Mouse (Mus musculus) liver, postnatal 0 days (tissue): Measurements from ENCODE around the gene Snx25. TPM values are rescaled to one million over a fixed set of nuclear protein-coding genes. Genes with fewer than 3 reads are reported as not detected.

Experiments used
- ATAC-seq: fragments of 200-750 bp; cut with Nextera tagmentation; 2 replicates; pipeline ENCODE4 v1.8.0; 2017; ENCODE audit warnings: mild to moderate bottlenecking, moderate library complexity
- DNase-seq: peaks from one replicate; pipeline ENCODE4 v3.0.0-alpha.2; 2016
- H3K27ac ChIP-seq: fragments of 300-500 bp; sonication (generic); 2 replicates; pipeline ENCODE4 v1.5.1; 2014; ENCODE audit warnings: antibody characterized with exemption, moderate library complexity, mild to moderate bottlenecking, low read depth
- H3K27me3 ChIP-seq: fragments of 300-500 bp; sonication (generic); 2 replicates; pipeline ENCODE4 v1.6.1; 2014; ENCODE audit warnings: low read length, control low read depth, mixed read lengths; ENCODE audit not compliant: insufficient read depth
- H3K36me3 ChIP-seq: fragments of 300-500 bp; sonication (generic); replicated peaks from 2 replicates; pipeline ENCODE4 v1.6.1; 2014; ENCODE audit warnings: mild to moderate bottlenecking, control low read depth, low read length, moderate library complexity, mixed read lengths; ENCODE audit not compliant: insufficient read depth
- H3K4me1 ChIP-seq: fragments of 300-500 bp; sonication (generic); 2 replicates; pipeline ENCODE4 v1.6.1; 2014; ENCODE audit warnings: antibody characterized with exemption, mild to moderate bottlenecking, control low read depth; ENCODE audit not compliant: insufficient read depth
- H3K4me2 ChIP-seq: fragments of 300-500 bp; sonication (generic); 2 replicates; pipeline ENCODE4 v1.6.1; 2014; ENCODE audit warnings: low read depth, mild to moderate bottlenecking, low read length, moderate library complexity, mixed read lengths
- H3K4me3 ChIP-seq: fragments of 300-500 bp; sonication (generic); 2 replicates; pipeline ENCODE4 v1.5.1; 2014; ENCODE audit warnings: low read depth, low read length
- H3K9ac ChIP-seq: fragments of 300-500 bp; sonication (generic); replicated peaks from 2 replicates; pipeline ENCODE4 v1.6.1; 2014; ENCODE audit warnings: mild to moderate bottlenecking, moderate library complexity
- H3K9me3 ChIP-seq: fragments of 300-500 bp; sonication (generic); 2 replicates; pipeline ENCODE4 v1.6.1; 2016; ENCODE audit warnings: mild to moderate bottlenecking, control low read depth, low read length, mixed read lengths
- CTCF ChIP-seq: sonication (generic); IDR thresholded peaks from 2 replicates; pipeline ENCODE4 v1.5.1; 2016; ENCODE audit warnings: antibody characterized with exemption, low read depth
- EP300 ChIP-seq: IDR thresholded peaks from 2 replicates; pipeline ENCODE4 v1.6.1; 2016; ENCODE audit warnings: antibody characterized with exemption, low read depth, mild to moderate bottlenecking
- WGBS: fragments of 180-500 bp; shearing (Covaris S2); extraction: QIAGEN DNeasy Blood & Tissue Kit; methylation state at CpG from one replicate; pipeline ENCODE4 v1.1.7; 2014; ENCODE audit not compliant: insufficient replicate concordance; 5-methylcytosine and 5-hydroxymethylcytosine counted together
- polyA plus RNA-seq: library from polyadenylated mRNA; unstranded; fragments of >200 nt; fragmentation: Nextera tagmentation; extraction: Ambion mirVana; gene quantifications from 2 replicates; pipeline ENCODE4 v1.2.1, GENCODE M21; 2015

Gene Snx25
- polyA plus RNA-seq, 1 experiment from 2014 or later: 3.7 TPM

GRCm38 (mm10) chr8:46039666-46040065, 112.3 kb downstream of the Snx25 start:
- Histone ChIP-seq H3K27me3 (no peaks in the 10 kb centered on the region), H3K9me3 (no peaks in the 10 kb centered on the region), H3K27ac (no peak overlapping the region), H3K4me1 (no peaks in the 10 kb centered on the region), H3K4me3 (no peak overlapping the region), H3K36me3 (peaks cover 13% of the 10 kb centered on the region), H3K9ac (no peak overlapping the region), H3K4me2 (no peak overlapping the region)
- TF ChIP-seq EP300 (no peak), CTCF (no peak)
- ATAC-seq (no peak), DNase-seq (no peak)
- 75% methylated on average over 1 of the region's 1 CpGs for WGBS

- H3K4me2 ChIP-seq: no peak overlapping the region
- no peaks in the 10 kb centered on the region for H3K4me1 ChIP-seq
- H3K36me3 ChIP-seq: peaks cover 20% of the 10 kb centered on the region
- H3K9me3 ChIP-seq: no peaks in the 10 kb centered on the region
- H3K27ac ChIP-seq: no peak overlapping the region
- H3K27me3 ChIP-seq: no peaks in the 10 kb centered on the region
- no peak for ATAC-seq
- DNase-seq: no peak
- no peak overlapping the region for H3K4me3 ChIP-seq
- no peak overlapping the region for H3K9ac ChIP-seq
- TF ChIP-seq CTCF (no peak), EP300 (no peak)
- WGBS: 69% methylated on average over 11 of the region's 11 CpGs
Observed at GRCm38 (mm10) chr8:46036217-46036616, 115.7 kb downstream of the Snx25 start.

GRCm38 (mm10) chr8:46024392-46024791, 127.6 kb downstream of the Snx25 start:
- H3K27me3 ChIP-seq: no peaks in the 10 kb centered on the region
- H3K9me3 ChIP-seq: no peaks in the 10 kb centered on the region
- TF ChIP-seq CTCF (no peak), EP300 (no peak)
- H3K36me3 ChIP-seq: no peaks in the 10 kb centered on the region
- 68% methylated on average over 4 of the region's 4 CpGs for WGBS
- ATAC-seq (no peak), DNase-seq (no peak)
- no peak overlapping the region for H3K4me2 ChIP-seq
- H3K9ac ChIP-seq: no peak overlapping the region
- no peak overlapping the region for H3K4me3 ChIP-seq
- H3K27ac ChIP-seq: no peak overlapping the region
- H3K4me1 ChIP-seq: no peaks in the 10 kb centered on the region

GRCm38 (mm10) chr8:46022758-46023157, 129.2 kb downstream of the Snx25 start:
- WGBS: 83% methylated on average over 9 of the region's 9 CpGs
- Histone ChIP-seq H3K4me2 (no peak overlapping the region), H3K4me3 (no peak overlapping the region), H3K4me1 (no peaks in the 10 kb centered on the region), H3K27ac (no peak overlapping the region), H3K36me3 (no peaks in the 10 kb centered on the region), H3K9ac (no peak overlapping the region), H3K9me3 (no peaks in the 10 kb centered on the region), H3K27me3 (no peaks in the 10 kb centered on the region)
- TF ChIP-seq EP300: no peak
- no peak for TF ChIP-seq CTCF
- no peak for ATAC-seq
- DNase-seq: no peak

GRCm38 (mm10) chr8:46022203-46022602, 129.8 kb downstream of the Snx25 start:
- H3K9ac ChIP-seq: no peak overlapping the region
- no peak overlapping the region for H3K27ac ChIP-seq
- H3K4me2 ChIP-seq: no peak overlapping the region
- no peak overlapping the region for H3K4me3 ChIP-seq
- H3K9me3 ChIP-seq: no peaks in the 10 kb centered on the region
- no peaks in the 10 kb centered on the region for H3K27me3 ChIP-seq
- TF ChIP-seq CTCF (no peak), EP300 (no peak)
- no peaks in the 10 kb centered on the region for H3K4me1 ChIP-seq
- H3K36me3 ChIP-seq: no peaks in the 10 kb centered on the region
- DNase-seq (no peak), ATAC-seq (no peak)
- WGBS: 76% methylated on average over 9 of the region's 9 CpGs

GRCm38 (mm10) chr8:46010746-46011680, 140.9 kb downstream of the Snx25 start:
- ATAC-seq (peak; percentile 64), DNase-seq (peak; percentile 25)
- Histone ChIP-seq H3K4me3 (peak overlapping the region; percentile 20; the same call in 1 of the 2 replicates), H3K27me3 (no peaks in the 10 kb centered on the region), H3K4me2 (peak overlapping the region; percentile 62), H3K36me3 (no peaks in the 10 kb centered on the region), H3K27ac (peak overlapping the region; percentile 4; the same call in 1 of the 2 replicates), H3K4me1 (no peaks in the 10 kb centered on the region; the same call in 1 of the 2 replicates), H3K9ac (peak overlapping the region; percentile 34), H3K9me3 (no peaks in the 10 kb centered on the region)
- TF ChIP-seq CTCF (peak; percentile 48), EP300 (no peak)
- 26% methylated on average over 17 of the region's 17 CpGs for WGBS
